Mouse (Mus musculus) cerebellum, adult (tissue): ENCODE data around the gene Pnkd.
A peak's percentile ranks its signal among the peaks of the same experiment; 100 is the strongest.

Experiments used
- ATAC-seq: cut with Nextera tagmentation; 2 replicates; pipeline ENCODE4 v1.9.2; 2017; ENCODE audit warnings: mild to moderate bottlenecking, moderate library complexity, mixed read lengths; ENCODE audit not compliant: insufficient number of reproducible peaks, low FRiP score, low TSS enrichment

Gene Pnkd

DNA sequence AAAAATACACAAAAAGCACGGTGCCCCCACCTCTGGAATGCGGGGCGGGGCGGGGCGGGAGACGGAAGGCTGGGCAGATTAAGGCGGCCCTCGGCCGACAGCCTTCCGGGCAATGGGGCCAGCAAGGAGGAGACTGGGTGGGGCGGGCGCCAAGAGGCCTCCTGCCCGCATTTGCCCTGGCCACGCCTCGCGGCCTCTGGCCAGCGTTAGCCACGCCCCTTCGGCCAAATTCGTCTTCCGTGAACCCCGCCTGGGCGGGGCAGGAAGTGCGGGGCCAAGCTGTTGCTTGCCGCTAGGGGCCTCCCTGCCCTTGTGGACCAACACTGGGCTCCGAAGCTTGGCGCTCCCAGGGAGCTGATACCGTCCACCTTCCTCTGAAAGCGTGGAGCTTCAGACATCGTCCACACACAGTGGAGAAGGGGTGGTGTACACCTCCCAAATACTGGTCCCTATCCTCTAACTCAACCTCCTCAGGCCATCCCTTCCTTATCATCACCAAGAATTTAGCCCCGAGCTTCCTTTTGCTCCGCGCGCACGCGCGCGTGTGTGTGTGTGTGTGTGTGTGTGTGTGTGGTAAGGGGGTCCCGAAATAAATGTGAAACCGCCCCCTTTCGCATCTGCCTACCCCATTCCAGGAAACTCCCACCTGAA is 112.7 kb downstream of the Pnkd start:
- peak; percentile 82 for ATAC-seq

DNA sequence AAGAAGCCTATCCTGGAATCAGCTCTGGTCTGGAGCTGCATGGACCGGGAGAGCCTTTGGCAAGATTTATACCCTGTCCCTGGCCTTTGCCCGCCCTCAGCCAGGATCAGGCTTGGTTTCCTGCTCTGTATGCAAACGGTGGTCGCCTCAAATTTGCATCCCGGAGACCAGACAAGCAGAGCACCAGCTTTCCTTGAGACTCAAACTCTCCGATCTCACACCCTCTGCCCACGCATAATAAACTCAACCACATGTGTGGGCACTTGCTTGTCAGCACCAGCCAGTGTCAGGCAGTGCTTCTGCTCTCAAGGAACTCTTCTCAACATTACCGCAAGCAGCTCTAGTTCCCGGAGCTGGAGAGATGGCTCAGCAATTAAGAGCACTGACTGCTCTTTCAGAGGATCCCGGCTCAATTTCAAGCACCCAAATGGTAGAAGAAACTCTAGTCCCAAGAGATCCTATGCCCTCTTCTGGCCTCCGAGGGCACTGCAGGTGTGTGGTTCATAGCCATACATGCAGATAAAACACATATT is 113.3 kb downstream of the Pnkd start:
- ATAC-seq = peak; percentile 24

DNA sequence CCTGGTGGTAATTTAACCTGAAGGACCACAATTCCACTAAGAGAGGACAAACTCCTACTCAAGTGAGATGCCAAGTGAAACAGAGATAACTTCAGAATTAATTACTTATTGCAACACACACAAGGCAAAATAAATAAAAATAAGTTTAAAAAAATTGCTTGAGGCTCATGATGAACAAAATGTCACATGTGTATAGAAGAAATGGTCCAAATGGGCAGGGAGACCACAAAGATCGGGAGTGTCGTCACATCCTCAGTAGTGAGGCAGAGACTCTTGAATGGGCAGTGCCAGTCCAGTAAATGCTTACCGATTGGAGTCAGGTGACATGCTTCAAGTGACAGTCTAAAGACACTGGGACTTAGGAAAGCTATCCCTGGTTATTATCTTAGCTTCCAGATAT is 115.8 kb downstream of the Pnkd start:
- no peak for ATAC-seq

DNA sequence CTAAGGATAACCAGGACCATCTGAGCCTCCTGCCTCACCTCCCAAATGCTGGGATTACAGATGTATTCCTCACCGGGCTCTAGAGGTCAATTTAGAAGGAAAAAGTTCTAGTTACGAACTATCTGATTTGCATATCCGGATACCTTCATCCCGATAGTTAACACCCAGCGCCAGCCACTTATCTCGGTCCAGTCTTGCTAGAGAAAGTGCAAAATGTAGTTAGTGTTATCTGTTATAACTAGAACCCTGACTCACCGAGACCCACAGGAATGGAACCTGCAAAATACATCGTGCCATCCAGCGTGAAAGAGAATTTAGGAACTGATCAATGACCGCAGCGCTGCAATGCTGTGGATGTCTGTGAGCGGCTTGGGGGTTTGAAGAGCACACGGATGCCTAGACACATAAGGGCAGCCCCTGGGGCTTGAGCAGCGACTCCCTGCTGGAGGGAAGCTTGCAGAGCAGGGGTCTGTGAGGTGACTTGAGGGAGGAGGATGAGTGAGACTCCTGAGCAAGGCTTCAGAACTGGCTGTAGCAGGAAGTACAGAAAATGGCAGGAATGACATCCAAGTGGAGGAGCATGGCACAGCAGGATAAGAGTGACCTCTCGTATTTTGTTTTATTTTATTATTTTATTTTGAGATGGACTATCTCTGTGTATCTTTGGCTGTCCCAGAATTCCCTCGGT is 116.4 kb downstream of the Pnkd start:
- ATAC-seq = no peak
